Mouse (Mus musculus) heart, adult 18-20 months (tissue): ENCODE data around the gene Mtmr2. TPM values are rescaled to one million over a fixed set of nuclear protein-coding genes. Genes with fewer than 3 reads are reported as not detected.
A peak's percentile ranks its signal among the peaks of the same experiment; 100 is the strongest.

ENCODE experiments used
- DNase-seq, 2 experiments: peaks; one replicate each; pipeline ENCODE4 v3.0.0; 2021 to 2022; ENCODE audit warnings: mixed read lengths in 1 of 2
- total RNA-seq, 2 experiments: library from RNA; stranded (reverse); gene quantifications; 2 replicates each; pipeline ENCODE4 v1.2.3; 2021

Mtmr2 gene
- total RNA-seq, 2 experiments from 2014 or later: 18.5 to 20.0 TPM

DNA sequence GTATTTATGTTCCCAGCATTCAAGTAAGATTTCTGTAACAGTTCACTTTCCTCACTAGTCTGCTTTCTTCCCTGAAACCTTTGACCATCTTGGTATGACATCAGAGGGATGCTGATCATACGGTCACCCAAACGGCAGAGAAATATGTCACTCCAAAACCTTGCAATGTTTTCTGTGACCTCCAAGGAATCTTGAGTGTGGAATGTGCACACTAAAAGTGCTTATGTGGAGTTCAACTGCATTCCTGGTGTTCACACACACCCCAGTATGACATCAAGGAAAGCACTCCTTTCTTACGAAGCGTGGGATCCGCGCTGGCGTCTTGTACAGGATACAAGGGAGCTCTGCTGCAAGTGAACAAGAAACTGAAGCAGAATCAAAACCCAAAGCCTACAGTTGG lies 58.6 kb downstream of the Mtmr2 start:
- no peak for DNase-seq

DNA sequence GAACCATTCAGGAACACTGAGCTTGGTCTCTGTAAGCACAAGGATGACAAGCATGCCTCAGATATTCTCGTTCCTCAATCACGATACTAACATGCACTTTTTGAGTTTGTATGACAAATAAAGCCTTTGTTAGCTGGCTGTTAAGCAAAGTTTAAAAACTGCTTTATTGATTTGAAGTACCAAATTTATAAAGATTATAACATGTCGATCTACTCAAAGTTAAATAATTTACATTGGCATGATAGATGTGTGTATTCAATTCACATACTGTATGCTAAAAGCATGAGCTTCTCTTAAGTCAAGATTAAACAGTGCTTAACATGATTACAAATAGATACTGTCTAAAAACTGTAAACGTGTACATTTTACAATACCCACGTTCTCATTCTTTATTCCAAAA lies 59.4 kb downstream of the Mtmr2 start:
- DNase-seq: no peak

DNA sequence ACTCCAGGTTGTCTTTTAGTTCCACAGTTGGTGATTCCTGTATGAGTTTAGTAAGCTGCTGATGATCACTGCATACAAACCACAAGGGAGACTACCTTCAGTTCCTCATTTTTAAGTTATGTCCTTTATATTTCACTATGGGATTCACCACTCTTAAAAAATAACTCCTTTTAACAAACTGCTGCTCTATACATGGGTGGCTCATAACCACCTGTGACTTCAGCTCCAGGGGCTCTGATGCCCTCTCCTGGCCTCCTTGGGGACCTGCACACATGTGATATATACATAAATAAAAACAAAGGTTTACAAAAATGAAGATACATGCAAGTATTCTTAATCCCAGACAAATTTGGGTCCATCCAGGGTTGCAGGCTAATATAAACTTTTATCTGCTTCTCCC lies 61.7 kb downstream of the Mtmr2 start:
- DNase-seq: no peak

DNA sequence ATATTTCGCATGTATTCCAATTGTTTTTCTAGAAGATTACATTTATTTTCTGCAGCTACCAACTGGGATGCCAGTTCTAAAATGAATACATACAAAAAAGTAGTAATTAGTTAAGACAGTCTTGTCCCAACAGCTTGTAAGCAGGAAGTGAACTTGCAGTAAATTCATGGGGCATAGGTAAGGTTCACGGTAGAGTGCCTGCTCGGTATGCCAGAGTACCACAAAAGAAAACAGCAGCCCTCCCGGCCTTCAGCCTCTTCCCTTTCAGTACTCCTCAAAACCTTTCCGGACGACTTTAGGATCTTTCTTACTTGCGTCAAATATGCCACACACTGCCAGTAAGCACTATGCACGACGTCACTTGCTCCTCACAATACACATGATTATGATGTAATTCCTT lies 70.2 kb downstream of the Mtmr2 start:
- DNase-seq: no peak

DNA sequence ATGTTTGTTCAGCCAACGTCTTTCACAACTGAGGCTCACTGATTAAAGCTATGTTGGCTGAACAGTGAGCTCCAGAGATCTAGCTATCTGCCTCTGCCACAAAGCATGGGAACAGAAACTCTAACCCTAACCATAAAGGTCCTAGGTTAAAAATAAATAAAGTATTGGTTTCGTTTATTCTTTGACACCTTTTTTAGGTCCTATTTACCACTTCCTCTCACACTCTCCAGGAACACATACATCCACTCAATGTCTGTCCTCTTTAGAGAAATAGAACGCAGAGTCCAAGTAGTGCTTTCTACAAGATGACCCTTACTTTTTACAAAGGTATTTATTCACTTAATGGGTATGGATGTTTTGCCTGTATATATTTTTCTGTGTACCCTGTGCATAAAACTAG lies 72.6 kb downstream of the Mtmr2 start:
- DNase-seq: no peak

DNA sequence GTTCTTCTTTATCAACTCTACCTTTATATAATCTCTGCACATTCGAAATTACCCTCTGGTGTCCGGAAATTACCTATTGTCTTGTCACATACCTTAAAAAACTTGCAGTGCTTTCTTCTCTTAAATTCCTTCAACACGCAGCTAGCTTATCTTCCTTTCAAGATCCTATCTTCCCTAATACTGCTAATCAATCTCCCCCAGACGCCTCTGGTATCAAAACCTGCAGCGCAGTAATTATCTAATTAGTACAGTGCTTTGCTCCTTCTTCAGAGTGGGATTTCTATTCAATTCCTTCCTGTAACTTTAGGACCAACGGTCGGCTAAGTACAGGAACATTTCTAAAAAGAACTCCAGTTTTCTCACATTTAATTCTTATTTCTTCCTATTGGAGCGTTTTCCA lies 77.7 kb downstream of the Mtmr2 start:
- DNase-seq: no peak

DNA sequence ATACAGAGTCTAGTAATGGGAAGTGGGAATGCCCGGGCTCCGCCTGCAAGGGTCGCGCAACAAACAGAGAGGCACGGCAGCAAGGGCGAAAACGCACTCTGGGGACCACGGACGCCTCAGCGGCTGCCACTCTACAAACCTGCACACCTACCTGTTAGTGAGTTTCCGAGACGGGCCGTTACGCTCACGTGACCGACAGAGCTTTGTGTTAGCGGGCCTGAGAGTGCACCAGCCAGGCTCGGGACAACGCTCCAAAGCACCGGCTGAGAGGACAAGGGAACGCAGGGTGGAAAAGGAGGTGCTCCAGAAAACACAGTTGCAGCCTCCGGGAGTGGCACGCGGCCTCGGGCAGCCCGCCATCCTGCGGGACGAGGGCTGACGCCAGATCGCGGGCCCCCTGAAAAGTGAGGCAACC lies 78.2 kb downstream of the Mtmr2 start:
- peak; percentile 63 to 75 for DNase-seq

DNA sequence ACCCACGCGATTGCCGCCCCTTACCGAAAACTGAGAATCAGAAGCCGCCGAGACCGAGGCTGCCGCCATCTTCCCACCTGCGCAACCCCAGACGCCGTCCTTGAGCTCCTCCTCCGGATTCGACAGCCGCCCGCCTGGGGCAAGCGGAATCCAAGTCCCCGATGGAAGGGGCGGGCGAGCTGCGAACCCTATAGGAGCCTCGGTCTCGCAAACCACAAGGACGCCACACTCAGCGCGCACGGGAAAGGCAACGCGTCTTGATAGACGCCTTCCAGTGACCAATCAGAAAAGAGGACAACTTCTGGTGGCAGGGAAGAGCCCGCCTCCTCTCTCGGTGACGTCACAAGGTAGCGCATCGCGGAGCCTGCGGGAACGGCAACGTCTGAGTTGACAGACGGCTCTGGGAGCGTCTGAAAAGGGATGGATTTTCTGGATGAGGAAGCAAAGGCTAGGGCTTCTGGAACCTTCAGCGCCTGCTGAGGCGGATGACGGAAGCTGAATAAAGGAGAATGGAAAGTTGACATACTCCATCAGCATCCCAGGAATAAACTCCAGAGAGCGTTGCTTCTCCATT lies 78.7 kb downstream of the Mtmr2 start, which contains the start of gene Cep57:
Gene Cep57, minus strand, starts transcription at position 276 of the 574 bp plus-strand sequence.
- peak; percentile 97 for DNase-seq

DNA sequence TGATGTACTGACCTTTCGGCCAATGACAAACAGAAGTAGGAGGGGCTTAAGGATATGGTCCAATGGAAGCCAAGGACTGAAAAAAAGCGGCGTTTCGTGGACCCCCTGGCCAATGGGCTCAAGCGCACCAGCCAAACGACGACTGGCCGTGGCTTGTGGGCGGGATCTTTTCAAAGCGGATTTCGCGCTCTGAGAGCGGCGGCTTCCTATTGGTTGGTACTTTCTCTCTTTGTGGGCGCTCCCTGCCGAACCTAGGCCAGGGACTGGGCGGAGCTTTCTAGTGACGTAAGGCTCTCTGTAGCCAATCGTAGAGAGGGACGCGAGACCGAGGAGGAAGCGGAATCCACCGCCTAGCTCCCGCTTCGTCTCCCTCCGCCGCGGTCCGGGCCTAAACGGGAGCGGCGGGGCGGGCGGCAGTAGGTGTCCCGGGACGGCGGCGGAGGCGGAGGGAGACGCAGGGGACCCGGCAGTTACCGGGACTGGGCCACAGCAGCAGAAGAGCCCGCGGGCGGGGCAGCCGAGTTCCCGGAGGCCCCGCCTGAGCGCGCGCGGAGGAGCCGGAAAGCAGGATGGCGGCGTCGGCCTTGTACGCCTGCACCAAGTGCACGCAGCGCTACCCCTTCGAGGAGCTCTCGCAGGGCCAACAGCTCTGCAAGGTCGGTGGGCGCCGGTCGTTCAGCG lies 79.3 kb downstream of the Mtmr2 start, which contains the start of gene Fam76b:
Gene Fam76b, plus strand, starts transcription at position 311 of the 681 bp plus-strand sequence.
- DNase-seq: peak; percentile 100

DNA sequence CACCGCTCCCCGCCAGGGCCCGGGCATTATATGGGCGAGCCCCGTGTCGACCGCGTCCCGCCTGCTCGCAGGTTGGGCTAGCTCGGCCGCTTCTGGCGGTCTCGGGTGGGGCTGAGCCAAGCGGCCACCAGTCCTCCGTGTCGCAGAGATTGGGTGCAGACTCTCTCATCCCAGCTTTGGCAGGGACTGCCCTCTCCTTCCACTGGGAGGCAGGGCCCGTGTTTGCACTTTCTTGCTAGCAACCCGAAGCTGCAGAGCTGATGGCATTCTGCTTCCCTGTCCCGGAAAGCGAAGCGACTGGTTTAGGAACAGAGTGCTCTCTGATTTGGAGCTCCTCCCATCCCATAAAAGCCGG lies 79.9 kb downstream of the Mtmr2 start:
- no peak for DNase-seq

DNA sequence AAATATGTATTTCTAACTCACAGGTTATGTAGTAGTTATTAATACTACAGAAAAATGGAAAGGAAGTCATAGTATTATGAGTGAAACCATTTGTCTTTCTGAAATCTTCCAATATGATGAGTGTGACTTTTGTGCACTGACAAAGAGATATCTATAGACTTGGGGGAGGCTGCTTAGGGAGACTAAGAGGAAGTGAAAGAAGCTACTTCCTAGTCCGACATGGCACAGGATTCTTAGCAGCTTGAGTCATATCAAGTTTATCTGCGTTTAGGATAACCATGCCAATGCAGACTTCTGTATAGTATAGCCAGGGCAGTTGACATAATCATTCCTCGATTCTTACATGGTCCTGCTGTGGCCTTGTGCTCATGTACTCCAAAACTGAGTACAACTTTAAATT lies 87.0 kb downstream of the Mtmr2 start:
- peak in 1 of 2 experiments; percentile 21 for DNase-seq

DNA sequence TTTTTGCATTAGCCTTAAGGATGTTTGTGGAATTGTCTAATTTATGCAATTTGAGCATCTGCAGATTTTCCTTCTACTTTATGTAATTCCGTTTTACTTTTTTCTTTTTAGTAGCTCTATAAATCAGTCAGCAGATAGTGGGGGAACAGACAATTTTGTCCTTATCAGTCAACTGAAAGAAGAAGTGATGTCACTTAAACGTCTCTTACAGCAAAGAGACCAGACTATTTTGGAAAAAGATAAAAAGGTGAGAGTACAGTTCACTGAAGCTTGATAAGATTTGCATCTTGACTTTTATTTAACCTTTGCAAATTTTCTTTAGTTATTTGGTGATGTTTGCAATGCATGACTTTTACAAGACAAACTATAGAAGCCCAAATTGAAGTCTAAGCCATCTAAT lies 88.5 kb downstream of the Mtmr2 start:
- no peak for DNase-seq

DNA sequence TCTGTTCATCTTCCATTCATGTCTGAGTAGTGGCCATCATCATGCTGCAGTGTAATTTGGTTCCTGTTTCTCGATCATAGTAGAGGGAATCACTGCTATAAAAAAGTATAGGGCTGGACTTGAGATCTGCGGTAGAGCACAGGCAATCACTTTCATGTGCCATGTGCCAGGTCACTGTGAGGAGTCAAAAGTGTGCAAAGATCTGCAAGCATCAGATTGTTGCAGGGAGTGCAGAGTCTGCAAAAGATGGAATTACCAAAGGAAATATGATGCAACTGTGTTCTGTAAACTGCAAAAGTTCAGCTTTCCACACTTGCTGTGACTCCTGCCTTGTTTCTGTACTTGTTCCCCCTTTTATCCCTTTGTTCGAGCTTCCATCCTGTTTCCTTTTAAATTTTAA lies 99.4 kb downstream of the Mtmr2 start:
- peak in 1 of 2 experiments; percentile 3 for DNase-seq

DNA sequence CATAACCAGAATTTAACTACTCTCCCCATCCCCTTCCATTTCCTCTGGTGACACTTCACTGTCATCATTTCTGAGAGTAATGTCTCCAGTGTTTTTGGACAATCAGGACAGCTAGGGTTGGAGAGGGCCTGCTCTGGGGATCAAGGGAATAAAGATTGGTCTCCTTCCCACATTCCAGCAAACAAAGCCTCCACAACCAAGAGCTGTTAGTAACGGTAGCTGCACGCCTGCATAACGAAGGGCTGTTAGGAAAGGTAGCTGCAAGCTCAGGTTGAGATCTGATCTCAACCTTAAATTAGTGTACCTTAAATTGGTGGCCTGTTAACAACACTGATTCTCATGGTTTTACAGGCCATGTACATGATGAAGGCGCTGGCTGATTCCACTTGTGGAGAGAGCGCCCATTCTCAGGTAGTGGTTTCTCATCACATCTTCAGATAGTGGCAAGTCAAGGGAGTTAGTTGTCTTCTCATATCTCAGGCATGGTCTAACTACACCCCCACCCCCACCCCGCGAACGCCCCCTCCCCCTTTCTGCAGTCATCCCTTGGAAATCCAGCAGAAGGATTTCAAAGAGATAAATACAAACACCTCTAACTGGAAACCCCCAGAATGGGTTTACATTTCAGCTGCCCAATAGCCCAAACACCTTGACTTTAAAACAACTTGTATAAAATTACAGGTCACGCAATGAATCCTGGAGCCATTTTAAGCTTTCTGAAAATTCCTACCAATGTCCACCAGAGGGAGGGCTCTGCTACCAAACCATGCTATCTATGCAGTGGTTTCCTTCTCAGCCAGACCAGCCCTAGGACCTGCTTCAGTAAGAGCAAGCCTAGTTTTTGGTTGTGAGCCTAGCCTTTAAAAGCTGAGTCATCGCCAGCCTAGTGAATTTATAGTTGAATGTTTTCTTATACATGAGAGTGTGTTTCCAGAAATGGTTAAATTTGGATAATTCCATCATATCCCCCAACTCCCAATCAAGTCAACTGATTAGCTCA lies 100.6 kb downstream of the Mtmr2 start:
- DNase-seq: peak; percentile 30 to 37

DNA sequence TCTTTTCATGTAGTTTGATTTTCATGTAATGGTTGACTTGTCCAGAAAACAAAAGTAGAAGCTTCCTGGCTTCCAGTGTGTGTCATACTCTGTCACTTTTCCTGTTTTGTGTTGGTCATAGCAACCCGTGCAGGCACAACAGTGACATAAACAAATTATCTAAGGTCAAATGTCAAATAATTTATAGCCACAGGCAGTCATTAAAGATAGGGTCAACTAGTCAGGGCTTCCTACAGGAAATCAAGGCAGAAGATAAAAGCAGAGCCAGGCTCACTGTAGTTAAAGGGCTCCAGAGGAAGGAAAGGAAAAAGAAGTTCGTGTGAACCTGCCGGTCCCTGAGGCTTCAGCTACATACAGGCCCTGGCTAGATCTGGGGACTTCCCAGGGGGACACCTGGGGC lies 105.7 kb downstream of the Mtmr2 start:
- DNase-seq: no peak

Other genes with a start within 250 kb of the Mtmr2 start
- 1 to 10 TPM; 7.6 to 8.8 TPM for gene Cep57, start 78.7 kb downstream of the Mtmr2 start, total RNA-seq
- 1 to 10 TPM; 6.4 to 7.2 TPM for gene Fam76b, start 79.3 kb downstream of the Mtmr2 start, total RNA-seq